Mouse (Mus musculus): ENCODE results near the gene Gtf3c5.
A peak's percentile ranks its signal among the peaks of the same experiment; 100 is the strongest.

The Gtf3c5 gene

GRCm38 (mm10) chr2:28533901-28534435 is 49.6 kb downstream of the Gtf3c5 start:
- DNase-seq: no peak

GRCm38 (mm10) chr2:28532938-28533771 is 50.4 kb downstream of the Gtf3c5 start:
- peak; percentile 88 for DNase-seq

- DNase-seq: no peak
Measured at GRCm38 (mm10) chr2:28530311-28530710, 53.2 kb downstream of the Gtf3c5 start.

GRCm38 (mm10) chr2:28529856-28530255 is 53.7 kb downstream of the Gtf3c5 start:
- no peak for DNase-seq

- no peak for DNase-seq
Measured at GRCm38 (mm10) chr2:28528354-28528730, 55.2 kb downstream of the Gtf3c5 start.

GRCm38 (mm10) chr2:28527436-28528353 is 55.9 kb downstream of the Gtf3c5 start:
- DNase-seq: no peak

GRCm38 (mm10) chr2:28525943-28526876 is 57.3 kb downstream of the Gtf3c5 start:
- DNase-seq: no peak

- DNase-seq: no peak
Measured at GRCm38 (mm10) chr2:28525219-28525942, 58.2 kb downstream of the Gtf3c5 start.

- no peak for DNase-seq
Measured at GRCm38 (mm10) chr2:28524406-28524805, 59.1 kb downstream of the Gtf3c5 start.

- DNase-seq: peak; percentile 86
Measured at GRCm38 (mm10) chr2:28523643-28524117, 59.9 kb downstream of the Gtf3c5 start.

GRCm38 (mm10) chr2:28522166-28522565 is 61.4 kb downstream of the Gtf3c5 start:
- no peak for DNase-seq

GRCm38 (mm10) chr2:28521571-28522151 is 61.9 kb downstream of the Gtf3c5 start:
- peak; percentile 52 for DNase-seq

- DNase-seq: no peak
Measured at GRCm38 (mm10) chr2:28520581-28520980, 63.0 kb downstream of the Gtf3c5 start.

GRCm38 (mm10) chr2:28518231-28518630 is 65.3 kb downstream of the Gtf3c5 start:
- peak; percentile 76 for DNase-seq

- DNase-seq: no peak
Measured at GRCm38 (mm10) chr2:28517206-28517909, 66.2 kb downstream of the Gtf3c5 start.

Data from right cerebral cortex, postnatal 25 days (tissue).